Mouse (Mus musculus) left cerebral cortex, adult 8-10 months (tissue): ENCODE measurements around the gene H2-M10.5. TPM values are rescaled to one million over a fixed set of nuclear protein-coding genes. Genes with fewer than 3 reads are reported as not detected.
"Not testable (repeated sequence)": the region's sequence is repeated elsewhere in the genome, so short reads cannot be mapped to it uniquely, and the experiment has no call there.

Experiments
- DNase-seq, 2 experiments: peaks; one replicate each; pipeline ENCODE4 v3.0.0; 2022; ENCODE audit warnings: low spot score in 2 of 2
- total RNA-seq, 4 experiments: library from RNA; stranded (reverse); gene quantifications; 2 replicates each; pipeline ENCODE4 v1.2.4; 2022

The H2-M10.5 gene
- not detected for total RNA-seq

- not testable (repeated sequence) for DNase-seq
Measured at GRCm38 (mm10) chr17:36772610-36773009, at the start of gene H2-M10.5. H2-M10.5 (plus strand) TSS chr17:36772910.

GRCm38 (mm10) chr17:36726046-36726445, 46.7 kb upstream of the H2-M10.5 start:
- DNase-seq, result no peak

GRCm38 (mm10) chr17:36763816-36764215, 8.9 kb upstream of the H2-M10.5 start:
- DNase-seq, result no peak

- peak in 1 of 2 experiments; percentile 30 for DNase-seq
Measured at GRCm38 (mm10) chr17:36764244-36764643, 8.5 kb upstream of the H2-M10.5 start.

GRCm38 (mm10) chr17:36765403-36765802, 7.3 kb upstream of the H2-M10.5 start:
- DNase-seq, result not testable (repeated sequence)

GRCm38 (mm10) chr17:36781533-36781932, 8.8 kb downstream of the H2-M10.5 start:
- no peak for DNase-seq

- DNase-seq, result not testable (repeated sequence)
Measured at GRCm38 (mm10) chr17:36786483-36786886, 13.8 kb downstream of the H2-M10.5 start.

- no peak for DNase-seq
Measured at GRCm38 (mm10) chr17:36788351-36788750, 15.6 kb downstream of the H2-M10.5 start.

GRCm38 (mm10) chr17:36788801-36789200, 16.1 kb downstream of the H2-M10.5 start:
- DNase-seq, result peak; percentile 28 to 60

GRCm38 (mm10) chr17:36799493-36799892, 26.8 kb downstream of the H2-M10.5 start:
- no peak for DNase-seq

GRCm38 (mm10) chr17:36799921-36800462, 27.3 kb downstream of the H2-M10.5 start:
- not testable (repeated sequence) for DNase-seq

GRCm38 (mm10) chr17:36811871-36812270, 39.2 kb downstream of the H2-M10.5 start, which contains the start of gene H2-M10.6:
H2-M10.6 (plus strand) TSS chr17:36812171.
- no peak for DNase-seq

GRCm38 (mm10) chr17:36824005-36824404, 51.3 kb downstream of the H2-M10.5 start:
- no peak for DNase-seq

GRCm38 (mm10) chr17:36825525-36825924, 52.8 kb downstream of the H2-M10.5 start:
- DNase-seq, result no peak

Other genes starting within 250 kb of the H2-M10.5 start
- not detected for gene H2-M11, start 225.8 kb upstream of the H2-M10.5 start, total RNA-seq
- not detected for gene H2-M9, start 130.2 kb upstream of the H2-M10.5 start, total RNA-seq
- not detected for gene H2-M1, start 100.7 kb upstream of the H2-M10.5 start, total RNA-seq
- not detected for gene H2-M10.6, start 39.3 kb downstream of the H2-M10.5 start, total RNA-seq
- 10 to 100 TPM; 23.1 to 26.2 (median 24.2) TPM for gene Trim26, start 64.2 kb downstream of the H2-M10.5 start, total RNA-seq
- under 1 TPM in 1 of 4 experiments, not detected in 3; 0.19 TPM for gene Trim15, start 94.3 kb downstream of the H2-M10.5 start, total RNA-seq
- not detected for gene Trim10, start 96.7 kb downstream of the H2-M10.5 start, total RNA-seq
- gene Trim40, start 117.2 kb downstream of the H2-M10.5 start, total RNA-seq, result under 1 TPM in 1 of 4 experiments, not detected in 3; 0.24 TPM
- not detected for gene Trim31, start 125.2 kb downstream of the H2-M10.5 start, total RNA-seq
- gene Rnf39, start 170.0 kb downstream of the H2-M10.5 start, total RNA-seq, result 1 to 10 TPM; 5.6 to 8.0 (median 6.5) TPM
- 100 to 1,000 TPM; 107 to 144 (median 137) TPM for gene Ppp1r11, start 178.8 kb downstream of the H2-M10.5 start, total RNA-seq
- 10 to 100 TPM; 23.9 to 39.6 (median 33.0) TPM for gene Znrd1, start 185.6 kb downstream of the H2-M10.5 start, total RNA-seq
- gene Znrd1as, start 185.7 kb downstream of the H2-M10.5 start, total RNA-seq, result 1 to 10 TPM; 4.7 to 7.3 (median 6.6) TPM
- gene 2410137M14Rik, start 208.3 kb downstream of the H2-M10.5 start, total RNA-seq, result 1 to 10 TPM in 1 of 4 experiments, under 1 TPM in 2, not detected in 1; 0.86 to 1.3 (median 0.89) TPM
- gene H2-M5, start 216.6 kb downstream of the H2-M10.5 start, total RNA-seq, result 1 to 10 TPM in 2 of 4 experiments, under 1 TPM in 2; 0.44 to 1.6 (median 0.97) TPM
- gene Zfp57, start 228.3 kb downstream of the H2-M10.5 start, total RNA-seq, result 10 to 100 TPM in 1 of 4 experiments, 1 to 10 TPM in 3; 8.1 to 10.5 (median 9.0) TPM